Mouse (Mus musculus) cerebellum, postnatal 25 days (tissue): ENCODE measurements around the gene Slc5a5.

ENCODE experiments used
- DNase-seq, 2 experiments: peaks; one replicate each; pipeline ENCODE4 v3.0.0; 2021; ENCODE audit warnings: mixed read lengths in 2 of 2

The Slc5a5 gene

GRCm38 (mm10) chr8:70851837-70852236 lies 40.7 kb downstream of the Slc5a5 start:
- DNase-seq: no peak

GRCm38 (mm10) chr8:70850947-70851346 lies 41.6 kb downstream of the Slc5a5 start:
- DNase-seq: no peak

GRCm38 (mm10) chr8:70850132-70850845 lies 42.3 kb downstream of the Slc5a5 start:
- DNase-seq: no peak

GRCm38 (mm10) chr8:70849333-70849990 lies 43.1 kb downstream of the Slc5a5 start:
- DNase-seq: no peak

- DNase-seq: no peak
Observed at GRCm38 (mm10) chr8:70846371-70847154, 46.0 kb downstream of the Slc5a5 start.

GRCm38 (mm10) chr8:70845108-70845507 lies 47.4 kb downstream of the Slc5a5 start:
- peak in 1 of 2 experiments; percentile 25 for DNase-seq

- DNase-seq: peak; percentile 91 to 94
Observed at GRCm38 (mm10) chr8:70844523-70844922, 48.0 kb downstream of the Slc5a5 start.

GRCm38 (mm10) chr8:70843941-70844340 lies 48.6 kb downstream of the Slc5a5 start:
- no peak for DNase-seq

GRCm38 (mm10) chr8:70843214-70843773 lies 49.3 kb downstream of the Slc5a5 start:
- no peak for DNase-seq

GRCm38 (mm10) chr8:70842484-70842883 lies 50.1 kb downstream of the Slc5a5 start:
- DNase-seq: no peak

- peak; percentile 93 to 94 for DNase-seq
Observed at GRCm38 (mm10) chr8:70841147-70842072, 51.1 kb downstream of the Slc5a5 start.

- DNase-seq: no peak
Observed at GRCm38 (mm10) chr8:70840590-70840989, 52.0 kb downstream of the Slc5a5 start.

GRCm38 (mm10) chr8:70839408-70840351 lies 52.9 kb downstream of the Slc5a5 start, which contains the start of gene Arrdc2:
Arrdc2 (minus strand) TSS chr8:70839720.
- DNase-seq: peak; percentile 95 to 97

- DNase-seq: peak in 1 of 2 experiments; percentile 34
Observed at GRCm38 (mm10) chr8:70838654-70839407, 53.7 kb downstream of the Slc5a5 start.

- DNase-seq: no peak
Observed at GRCm38 (mm10) chr8:70836666-70837065, 55.9 kb downstream of the Slc5a5 start.

- DNase-seq: no peak
Observed at GRCm38 (mm10) chr8:70834071-70834470, 58.5 kb downstream of the Slc5a5 start.

GRCm38 (mm10) chr8:70833520-70833919 lies 59.0 kb downstream of the Slc5a5 start:
- DNase-seq: peak; percentile 50 to 68

GRCm38 (mm10) chr8:70833018-70833482 lies 59.5 kb downstream of the Slc5a5 start:
- no peak for DNase-seq
